Mouse (Mus musculus): ENCODE measurements around the gene Dixdc1. TPM values are rescaled to one million over a fixed set of nuclear protein-coding genes. Genes with fewer than 3 reads are reported as not detected.
"Not testable (repeated sequence)": the region's sequence is repeated elsewhere in the genome, so short reads cannot be mapped to it uniquely, and the experiment has no call there.

Dixdc1 gene
- polyA plus RNA-seq, 1 experiment from 2014 or later, result 18.6 TPM

DNA sequence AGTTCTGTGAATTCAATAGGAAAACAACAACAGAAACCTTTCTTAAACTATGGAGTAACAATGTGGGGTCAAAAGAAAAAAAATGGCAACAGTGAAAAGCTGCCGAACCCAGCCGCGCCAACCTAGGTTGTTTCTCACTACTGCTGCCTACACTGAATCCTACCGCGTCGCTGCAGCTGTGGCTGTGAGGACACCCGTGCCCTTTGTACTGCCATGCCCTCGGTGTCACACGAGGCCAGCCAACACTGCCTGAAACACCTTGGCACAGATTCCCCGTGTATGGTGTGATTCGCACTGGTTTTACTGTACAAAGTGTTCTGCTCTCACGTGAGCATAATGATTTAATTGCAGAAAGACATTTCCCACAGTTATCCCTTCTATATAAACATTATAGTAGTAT, 78.9 kb downstream of the Dixdc1 start:
- peak overlapping the region; percentile 91 for H3K4me3 ChIP-seq (replicated peaks)
- H3K9me3 ChIP-seq, result no peaks in the 10 kb centered on the region
- H3K4me2 ChIP-seq, result peak overlapping the region; percentile 74
- H3K4me1 ChIP-seq, result peaks cover 20% of the 10 kb centered on the region
- ATAC-seq (ENCODE audit: low FRiP score), result no peak
- H3K27ac ChIP-seq, result no peak overlapping the region
- WGBS, result 23% methylated on average over 12 of the region's 12 CpGs
- no peaks in the 10 kb centered on the region for H3K27me3 ChIP-seq
- H3K36me3 ChIP-seq (replicated peaks), result peaks cover 23% of the 10 kb centered on the region
- 0 out of 2 replicates have a peak overlapping the region, but pooled peaks have one; percentile 86 for H3K9ac ChIP-seq

DNA sequence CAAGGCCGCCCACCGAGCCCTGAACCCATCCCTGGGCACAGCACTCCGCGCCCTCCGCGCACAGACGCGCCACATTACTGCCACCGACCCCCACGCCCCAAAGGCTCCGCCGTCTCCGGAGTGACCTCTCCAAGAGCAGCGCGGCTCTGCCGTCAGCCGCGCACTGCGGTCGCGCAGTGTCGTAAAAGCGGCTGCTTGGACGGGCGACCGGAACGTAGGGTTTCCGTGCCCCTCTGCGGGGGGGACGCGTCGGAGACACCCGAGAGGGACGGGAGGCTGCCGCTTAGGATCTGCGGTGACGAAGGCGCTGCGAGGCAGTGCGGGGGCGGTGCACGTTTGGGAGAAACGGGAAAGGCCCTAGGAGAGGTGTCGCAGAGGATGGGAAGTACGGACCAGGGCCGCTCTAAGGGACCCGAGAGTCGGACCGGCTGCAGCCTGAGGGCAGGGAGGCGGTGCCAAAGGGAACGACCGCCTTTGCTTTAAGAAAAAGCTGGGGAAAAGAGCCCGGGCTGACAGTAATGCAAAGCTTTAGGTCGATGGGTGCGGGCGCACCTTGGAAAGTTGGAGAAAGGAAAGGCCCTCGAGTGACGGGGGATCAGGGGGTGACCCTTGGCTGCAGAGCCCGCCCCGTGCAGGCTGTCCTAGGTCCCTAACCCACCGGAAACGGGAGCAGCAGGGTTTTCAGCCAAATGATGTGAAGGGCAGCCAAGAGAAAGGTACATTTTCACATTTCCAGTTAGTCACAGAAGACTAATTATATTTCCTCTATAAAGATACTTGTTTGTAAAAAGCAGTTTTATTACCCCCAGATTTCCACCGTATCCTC, 79.7 kb downstream of the Dixdc1 start, which contains the start of gene Dlat:
Gene Dlat, minus strand, starts transcription at position 389 of the 826 bp plus-strand sequence.
- peaks cover 20% of the 10 kb centered on the region for H3K4me1 ChIP-seq
- H3K27me3 ChIP-seq, result no peaks in the 10 kb centered on the region
- peak within 1 kb of the TSS; percentile 86 for H3K9ac ChIP-seq
- WGBS, result under 1% methylated on average over 63 of the region's 63 CpGs
- H3K27ac ChIP-seq, result peak within 1 kb of the TSS; percentile 81
- peak within 1 kb of the TSS; percentile 91 for H3K4me3 ChIP-seq (replicated peaks)
- H3K36me3 ChIP-seq (replicated peaks), result peaks cover 28% of the 10 kb centered on the region
- H3K9me3 ChIP-seq, result no peaks in the 10 kb centered on the region
- ATAC-seq (ENCODE audit: low FRiP score), result peak; percentile 92
- H3K4me2 ChIP-seq, result peak within 1 kb of the TSS; percentile 74

DNA sequence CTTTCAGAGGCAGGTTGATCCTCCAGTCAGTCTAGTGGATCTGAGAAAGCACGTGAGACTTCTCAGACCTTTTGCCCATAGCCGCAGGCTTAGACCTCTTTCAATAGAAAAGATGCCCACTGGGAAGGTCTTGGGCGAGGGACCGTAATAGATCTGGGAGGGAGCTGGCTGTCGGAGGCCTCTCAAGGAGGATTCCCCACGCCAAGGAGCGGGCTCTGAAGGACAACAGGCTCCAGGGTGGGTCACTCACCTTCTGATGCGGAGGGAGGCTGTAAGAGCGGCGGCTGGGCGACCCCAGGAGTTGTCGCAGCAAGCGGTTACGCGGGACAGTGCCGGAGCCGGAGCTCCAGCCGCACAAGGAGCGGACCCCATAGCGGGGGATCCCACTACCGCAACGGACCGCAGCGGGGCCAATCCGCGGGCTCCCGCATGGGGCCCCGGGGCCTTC, 80.4 kb downstream of the Dixdc1 start:
- peak; percentile 79; the same call in 1 of the 2 replicates for ATAC-seq (ENCODE audit: low FRiP score)

DNA sequence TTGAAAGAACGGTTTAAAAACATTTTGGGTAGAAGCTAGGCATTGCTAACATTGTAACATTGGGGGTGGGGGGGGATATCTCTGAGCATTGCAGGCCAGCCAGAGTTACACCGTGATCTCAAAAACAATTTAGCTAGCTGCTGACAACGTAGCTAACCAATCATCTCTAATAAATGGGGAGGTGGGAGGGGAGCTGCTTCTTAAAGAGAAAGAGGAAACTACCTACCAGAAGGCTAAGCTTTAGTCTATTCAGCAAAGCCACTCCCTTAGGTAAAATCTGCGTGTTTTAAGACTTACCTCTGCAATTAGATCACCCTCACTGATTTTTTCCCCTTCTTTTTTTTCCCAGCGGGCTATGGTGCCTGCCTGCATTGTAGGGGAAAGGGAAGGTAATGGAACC, 80.9 kb downstream of the Dixdc1 start:
- peaks cover 20% of the 10 kb centered on the region for H3K4me1 ChIP-seq
- H3K4me2 ChIP-seq, result peak overlapping the region; percentile 74
- H3K4me3 ChIP-seq (replicated peaks), result peak overlapping the region; percentile 91
- H3K27me3 ChIP-seq, result no peaks in the 10 kb centered on the region
- H3K36me3 ChIP-seq (replicated peaks), result peaks cover 40% of the 10 kb centered on the region
- H3K9me3 ChIP-seq, result no peaks in the 10 kb centered on the region
- H3K27ac ChIP-seq, result no peak overlapping the region
- ATAC-seq (ENCODE audit: low FRiP score), result no peak
- WGBS, result 27% methylated on average over 5 of the region's 5 CpGs
- H3K9ac ChIP-seq, result peak overlapping the region; percentile 86

More for the DNA sequence above, 80.4 kb downstream of the Dixdc1 start:
- H3K27me3 ChIP-seq, result no peaks in the 10 kb centered on the region
- H3K9ac ChIP-seq, result peak overlapping the region; percentile 86
- peak overlapping the region; percentile 91 for H3K4me3 ChIP-seq (replicated peaks)
- H3K4me2 ChIP-seq, result peak overlapping the region; percentile 74
- H3K9me3 ChIP-seq, result no peaks in the 10 kb centered on the region
- H3K4me1 ChIP-seq, result peaks cover 20% of the 10 kb centered on the region
- H3K27ac ChIP-seq, result peak overlapping the region; percentile 81
- WGBS, result under 1% methylated on average over 28 of the region's 28 CpGs
- peaks cover 34% of the 10 kb centered on the region for H3K36me3 ChIP-seq (replicated peaks)

DNA sequence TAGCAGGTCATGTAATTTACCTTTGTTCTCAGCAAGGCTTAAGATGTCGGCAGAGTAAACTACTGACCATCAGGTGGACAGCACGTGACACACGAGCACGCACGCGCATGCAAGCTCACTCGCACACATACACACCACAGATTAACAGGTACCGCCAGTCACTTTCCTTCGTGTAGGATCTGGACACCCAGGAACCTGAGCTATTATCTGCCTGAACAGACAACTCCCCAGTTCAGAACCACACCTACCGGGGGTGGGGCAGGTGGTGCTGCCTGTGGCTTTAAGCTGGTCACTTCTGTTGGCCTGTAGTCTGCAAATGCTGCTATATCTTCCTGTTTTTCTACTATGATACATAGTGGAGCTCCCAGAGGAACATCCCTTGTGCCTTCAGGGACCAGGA, 88.8 kb downstream of the Dixdc1 start:
- H3K9me3 ChIP-seq, result no peaks in the 10 kb centered on the region
- H3K4me3 ChIP-seq (replicated peaks), result no peak overlapping the region
- WGBS, result 94% methylated on average over 10 of the region's 10 CpGs
- H3K36me3 ChIP-seq (replicated peaks), result peaks cover 95% of the 10 kb centered on the region
- H3K27ac ChIP-seq, result no peak overlapping the region
- no peak for ATAC-seq (ENCODE audit: low FRiP score)
- no peak overlapping the region for H3K9ac ChIP-seq
- H3K4me1 ChIP-seq, result no peaks in the 10 kb centered on the region
- no peak overlapping the region; the same call in 1 of the 2 replicates for H3K4me2 ChIP-seq
- H3K27me3 ChIP-seq, result no peaks in the 10 kb centered on the region

DNA sequence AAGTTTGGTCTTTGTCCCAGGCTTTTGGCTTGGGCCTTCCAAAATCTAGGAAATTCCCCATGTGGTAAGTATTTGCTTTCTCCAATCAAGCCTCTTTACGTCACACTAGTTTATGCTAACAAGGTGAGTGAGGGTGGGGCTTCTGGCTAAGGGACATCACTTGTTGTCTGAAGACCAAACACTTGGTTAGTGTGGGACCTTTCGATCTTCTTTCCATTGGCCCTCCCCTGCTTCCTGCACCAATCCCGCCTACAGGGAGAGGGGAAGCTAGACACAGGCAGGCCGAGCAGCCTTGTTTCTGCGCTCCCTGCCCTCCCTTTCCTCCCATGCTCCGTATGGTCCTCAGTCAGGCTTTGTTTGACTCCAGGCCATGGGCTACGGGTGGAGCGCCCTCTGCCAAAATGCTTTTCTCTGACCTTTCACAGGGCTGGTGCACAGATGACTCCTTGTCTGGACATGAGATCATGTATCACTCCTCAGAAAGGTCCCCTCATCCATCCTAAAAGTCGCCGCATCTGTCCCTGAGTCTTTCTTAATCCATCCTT, 92.4 kb downstream of the Dixdc1 start:
- Histone ChIP-seq H3K27me3 (no peaks in the 10 kb centered on the region), H3K4me2 (no peak overlapping the region), H3K36me3 (replicated peaks) (peaks cover 92% of the 10 kb centered on the region), H3K9ac (no peak overlapping the region), H3K4me3 (replicated peaks) (no peak overlapping the region), H3K9me3 (no peaks in the 10 kb centered on the region), H3K27ac (no peak overlapping the region), H3K4me1 (no peaks in the 10 kb centered on the region)
- no peak for ATAC-seq (ENCODE audit: low FRiP score)
- WGBS, result 81% methylated on average over 10 of the region's 10 CpGs

DNA sequence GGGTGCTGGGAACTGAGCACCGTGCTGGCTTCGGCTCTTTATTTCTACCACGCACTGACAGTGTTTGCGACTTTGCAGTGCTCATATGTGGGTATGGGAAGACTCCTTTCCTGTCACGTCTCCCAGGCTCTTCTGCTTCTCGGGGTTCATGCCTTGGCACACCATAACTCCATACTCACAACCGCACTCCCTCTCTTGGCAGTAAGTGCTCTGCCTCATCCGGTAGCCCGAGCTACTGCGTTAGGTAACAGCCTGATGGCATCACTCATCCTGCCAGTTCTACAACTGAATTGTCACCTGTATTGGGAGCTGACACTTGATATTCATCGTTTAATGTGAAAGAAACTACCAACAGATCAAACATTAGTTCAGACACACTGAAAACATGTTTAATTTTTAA, 105.0 kb downstream of the Dixdc1 start:
- H3K9ac ChIP-seq, result no peak overlapping the region
- no peaks in the 10 kb centered on the region for H3K4me1 ChIP-seq
- no peak for ATAC-seq (ENCODE audit: low FRiP score)
- H3K27ac ChIP-seq, result no peak overlapping the region
- 94% methylated on average over 11 of the region's 11 CpGs for WGBS
- no peaks in the 10 kb centered on the region for H3K9me3 ChIP-seq
- no peaks in the 10 kb centered on the region for H3K27me3 ChIP-seq
- H3K4me2 ChIP-seq, result no peak overlapping the region
- no peak overlapping the region for H3K4me3 ChIP-seq (replicated peaks)
- peaks cover 54% of the 10 kb centered on the region for H3K36me3 ChIP-seq (replicated peaks)

DNA sequence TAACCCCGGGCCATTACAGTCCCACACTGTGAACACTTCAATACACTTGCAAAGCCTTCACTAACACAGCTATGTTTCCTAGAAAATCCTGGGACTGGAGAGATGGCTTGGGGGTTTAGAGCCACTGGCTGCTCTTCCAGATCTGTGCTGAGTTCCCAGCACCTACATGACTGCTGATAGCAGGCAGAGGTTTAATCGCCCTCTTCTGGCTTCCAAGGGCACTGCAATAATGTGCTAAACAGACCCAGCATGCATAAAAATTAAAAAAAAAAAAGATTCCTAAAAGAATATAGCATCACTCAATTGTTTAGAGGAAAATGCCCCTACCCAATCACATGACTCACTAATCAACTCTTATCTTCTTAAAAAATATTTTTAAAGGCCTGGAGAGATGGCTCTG, 106.3 kb downstream of the Dixdc1 start:
- no peaks in the 10 kb centered on the region for H3K9me3 ChIP-seq
- no peak for ATAC-seq (ENCODE audit: low FRiP score)
- no peaks in the 10 kb centered on the region for H3K4me1 ChIP-seq
- no peak overlapping the region for H3K27ac ChIP-seq
- H3K9ac ChIP-seq, result no peak overlapping the region
- H3K4me2 ChIP-seq, result no peak overlapping the region
- no peaks in the 10 kb centered on the region for H3K27me3 ChIP-seq
- no peak overlapping the region for H3K4me3 ChIP-seq (replicated peaks)
- WGBS, result 67% methylated on average over 2 of the region's 2 CpGs
- H3K36me3 ChIP-seq (replicated peaks), result peaks cover 43% of the 10 kb centered on the region

DNA sequence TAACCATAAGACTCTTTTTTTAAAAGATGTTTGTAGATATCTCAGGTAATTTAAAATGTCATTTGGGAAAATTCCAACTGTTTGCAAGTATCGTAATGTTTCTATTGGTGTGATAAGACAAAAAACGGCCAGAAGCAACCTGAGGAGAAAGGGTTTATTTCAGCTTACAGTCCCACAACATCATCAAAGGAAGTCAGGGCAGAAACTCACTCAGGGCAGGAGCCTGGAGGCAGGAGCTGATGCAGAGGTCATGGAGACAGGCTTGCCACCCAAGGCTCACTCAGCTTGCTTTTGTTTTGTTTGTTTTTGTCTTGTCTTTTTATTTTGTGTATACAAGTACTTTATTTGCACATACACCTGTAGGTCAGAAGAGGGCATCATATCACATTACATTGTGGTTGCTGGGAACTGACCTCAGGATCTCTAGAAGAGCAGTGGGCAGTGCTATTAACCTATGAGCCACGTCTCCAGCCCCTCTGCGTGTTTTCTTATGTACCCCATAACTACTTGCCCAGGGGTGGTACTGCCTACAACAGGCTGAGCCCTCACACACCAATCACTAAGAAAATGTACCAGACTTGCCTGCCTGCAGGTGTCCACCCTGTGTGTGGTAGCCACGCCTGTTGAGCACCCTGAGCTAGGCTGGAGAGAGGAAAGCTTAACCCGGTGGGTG, 107.2 kb downstream of the Dixdc1 start:
- 92% methylated on average over 6 of the region's 6 CpGs for WGBS
- H3K4me3 ChIP-seq (replicated peaks), result no peak overlapping the region
- peaks cover 36% of the 10 kb centered on the region for H3K36me3 ChIP-seq (replicated peaks)
- ATAC-seq (ENCODE audit: low FRiP score), result no peak
- H3K4me1 ChIP-seq, result no peaks in the 10 kb centered on the region
- no peak overlapping the region for H3K27ac ChIP-seq
- H3K9me3 ChIP-seq, result no peaks in the 10 kb centered on the region
- no peak overlapping the region for H3K4me2 ChIP-seq
- no peaks in the 10 kb centered on the region for H3K27me3 ChIP-seq
- no peak overlapping the region for H3K9ac ChIP-seq

DNA sequence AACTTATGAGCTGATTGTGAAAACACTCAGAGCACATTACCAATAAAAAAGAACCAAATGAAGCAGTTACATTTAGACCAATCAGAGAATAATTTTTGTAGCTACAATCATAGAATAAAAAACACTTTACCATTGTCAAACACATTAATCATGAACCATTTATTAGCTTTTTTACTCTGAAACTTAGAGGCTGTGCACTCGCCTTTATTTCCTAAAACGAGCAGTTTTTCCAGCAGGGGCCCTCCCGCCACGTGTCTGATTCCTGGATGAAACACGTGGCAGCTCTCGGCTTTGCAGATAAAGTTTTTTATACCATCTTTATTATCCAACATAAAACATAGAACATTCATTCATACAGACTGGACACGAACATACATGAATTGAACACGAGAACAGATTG, 108.4 kb downstream of the Dixdc1 start:
- H3K27ac ChIP-seq; H3K9ac ChIP-seq; H3K4me2 ChIP-seq; H3K9me3 ChIP-seq; ATAC-seq (ENCODE audit: low FRiP score); H3K4me3 ChIP-seq (replicated peaks); H3K4me1 ChIP-seq; H3K27me3 ChIP-seq: not testable (repeated sequence)
- H3K36me3 ChIP-seq (replicated peaks), result peaks cover 25% of the 10 kb centered on the region
- 90% methylated on average over 6 of the region's 8 CpGs for WGBS

DNA sequence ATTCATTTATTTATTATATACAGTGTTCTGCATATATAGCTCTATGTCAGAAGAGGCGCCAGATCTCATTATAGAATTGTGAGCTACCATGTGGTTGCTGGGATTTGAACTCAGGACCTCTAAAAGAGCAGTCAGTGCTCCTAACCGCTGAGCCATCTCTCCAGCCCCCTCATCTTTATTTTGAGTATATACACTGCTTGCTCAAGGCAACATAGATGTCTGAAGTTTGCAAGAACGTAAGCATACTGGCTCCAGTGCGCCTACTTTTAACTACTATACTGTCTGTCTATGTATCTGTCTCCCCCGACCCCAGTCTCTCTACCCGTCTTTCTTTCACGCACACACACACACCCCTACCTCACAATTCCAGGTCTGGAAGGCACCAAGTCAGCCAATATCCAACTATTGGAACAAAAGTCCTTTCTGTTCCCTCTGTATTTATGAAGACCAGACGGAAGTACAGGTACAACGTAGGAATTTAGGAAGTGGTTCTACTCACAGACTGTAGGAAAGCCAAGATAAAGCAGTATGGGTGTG, 121.5 kb downstream of the Dixdc1 start:
- no peak for ATAC-seq (ENCODE audit: low FRiP score)
- peaks cover 24% of the 10 kb centered on the region for H3K36me3 ChIP-seq (replicated peaks)
- H3K27me3 ChIP-seq, result no peaks in the 10 kb centered on the region
- no peak overlapping the region; the same call in 1 of the 2 replicates for H3K9ac ChIP-seq
- H3K4me2 ChIP-seq, result peak overlapping the region; percentile 76
- H3K4me1 ChIP-seq, result peaks cover 14% of the 10 kb centered on the region
- WGBS, result 67% methylated on average over 9 of the region's 9 CpGs
- no peaks in the 10 kb centered on the region for H3K9me3 ChIP-seq
- H3K27ac ChIP-seq, result no peak overlapping the region
- peak overlapping the region; percentile 98 for H3K4me3 ChIP-seq (replicated peaks)
